Mouse (Mus musculus): ENCODE results near the gene Arhgap27. TPM values are rescaled to one million over a fixed set of nuclear protein-coding genes. Genes with fewer than 3 reads are reported as not detected.

The Arhgap27 gene
- polyA plus RNA-seq, 1 experiment: 122 TPM

- Histone ChIP-seq H3K27ac (ENCODE audit: insufficient read depth, low read depth, low read length) (0 out of 2 replicates have a peak overlapping the region, but pooled peaks have one; percentile 29), H3K27me3 (ENCODE audit: control insufficient read depth, insufficient read depth, low read length) (no peaks in the 10 kb centered on the region), H3K4me3 (ENCODE audit: low read depth, low read length) (no peak overlapping the region), H3K4me1 (ENCODE audit: control insufficient read depth, insufficient read depth, insufficient read length, low read length) (peaks cover 19% of the 10 kb centered on the region), H3K36me3 (ENCODE audit: control insufficient read depth, insufficient read depth, low read length) (peaks cover 19% of the 10 kb centered on the region)
- WGBS: 45% methylated on average over 12 of the region's 12 CpGs
- TF ChIP-seq CTCF (IDR thresholded peaks at IDR 0.05; ENCODE audit: extremely low read depth, insufficient read length, insufficient replicate concordance, low read depth, low read length) (no peak), POLR2A (IDR thresholded peaks at IDR 0.05; ENCODE audit: low read depth, low read length) (no peak)
Measured at GRCm38 (mm10) chr11:103350711-103351315, 12.7 kb downstream of the Arhgap27 start.

- no peak overlapping the region for H3K27ac ChIP-seq (ENCODE audit: insufficient read depth, low read depth, low read length)
- peaks cover 30% of the 10 kb centered on the region for H3K4me1 ChIP-seq (ENCODE audit: control insufficient read depth, insufficient read depth, insufficient read length, low read length)
- H3K27me3 ChIP-seq (ENCODE audit: control insufficient read depth, insufficient read depth, low read length): no peaks in the 10 kb centered on the region
- no peak overlapping the region for H3K4me3 ChIP-seq (ENCODE audit: low read depth, low read length)
- 81% methylated on average over 2 of the region's 2 CpGs for WGBS
- peaks cover 19% of the 10 kb centered on the region for H3K36me3 ChIP-seq (ENCODE audit: control insufficient read depth, insufficient read depth, low read length)
- TF ChIP-seq POLR2A (IDR thresholded peaks at IDR 0.05; ENCODE audit: low read depth, low read length) (no peak), CTCF (IDR thresholded peaks at IDR 0.05; ENCODE audit: extremely low read depth, insufficient read length, insufficient replicate concordance, low read depth, low read length) (peak; percentile 41; the same call in 1 of the 2 replicates)
Measured at GRCm38 (mm10) chr11:103349699-103350098, 13.8 kb downstream of the Arhgap27 start.

GRCm38 (mm10) chr11:103346657-103347056 is 16.8 kb downstream of the Arhgap27 start:
- Histone ChIP-seq H3K27ac (ENCODE audit: insufficient read depth, low read depth, low read length) (peak overlapping the region; percentile 96), H3K27me3 (ENCODE audit: control insufficient read depth, insufficient read depth, low read length) (no peaks in the 10 kb centered on the region), H3K36me3 (ENCODE audit: control insufficient read depth, insufficient read depth, low read length) (peaks cover 19% of the 10 kb centered on the region), H3K4me3 (ENCODE audit: low read depth, low read length) (peak overlapping the region; percentile 36), H3K4me1 (ENCODE audit: control insufficient read depth, insufficient read depth, insufficient read length, low read length) (peaks cover 43% of the 10 kb centered on the region)
- TF ChIP-seq CTCF (IDR thresholded peaks at IDR 0.05; ENCODE audit: extremely low read depth, insufficient read length, insufficient replicate concordance, low read depth, low read length): no peak
- peak; percentile 24; the same call in 1 of the 2 replicates for TF ChIP-seq POLR2A (IDR thresholded peaks at IDR 0.05; ENCODE audit: low read depth, low read length)
- 8% methylated on average over 5 of the region's 5 CpGs for WGBS

- peaks cover 45% of the 10 kb centered on the region for H3K4me1 ChIP-seq (ENCODE audit: control insufficient read depth, insufficient read depth, insufficient read length, low read length)
- H3K36me3 ChIP-seq (ENCODE audit: control insufficient read depth, insufficient read depth, low read length): peaks cover 19% of the 10 kb centered on the region
- H3K4me3 ChIP-seq (ENCODE audit: low read depth, low read length): peak overlapping the region; percentile 36
- H3K27ac ChIP-seq (ENCODE audit: insufficient read depth, low read depth, low read length): peak overlapping the region; percentile 96
- 21% methylated on average over 7 of the region's 7 CpGs for WGBS
- no peak for TF ChIP-seq POLR2A (IDR thresholded peaks at IDR 0.05; ENCODE audit: low read depth, low read length)
- TF ChIP-seq CTCF (IDR thresholded peaks at IDR 0.05; ENCODE audit: extremely low read depth, insufficient read length, insufficient replicate concordance, low read depth, low read length): no peak
- H3K27me3 ChIP-seq (ENCODE audit: control insufficient read depth, insufficient read depth, low read length): no peaks in the 10 kb centered on the region
Measured at GRCm38 (mm10) chr11:103346236-103346635, 17.3 kb downstream of the Arhgap27 start.

- WGBS: 28% methylated on average over 7 of the region's 7 CpGs
- Histone ChIP-seq H3K4me3 (ENCODE audit: low read depth, low read length) (peak overlapping the region; percentile 57), H3K4me1 (ENCODE audit: control insufficient read depth, insufficient read depth, insufficient read length, low read length) (peaks cover 46% of the 10 kb centered on the region), H3K27ac (ENCODE audit: insufficient read depth, low read depth, low read length) (peak overlapping the region; percentile 96), H3K36me3 (ENCODE audit: control insufficient read depth, insufficient read depth, low read length) (peaks cover 16% of the 10 kb centered on the region), H3K27me3 (ENCODE audit: control insufficient read depth, insufficient read depth, low read length) (no peaks in the 10 kb centered on the region)
- TF ChIP-seq POLR2A (IDR thresholded peaks at IDR 0.05; ENCODE audit: low read depth, low read length): peak; percentile 25; the same call in 1 of the 2 replicates
- TF ChIP-seq CTCF (IDR thresholded peaks at IDR 0.05; ENCODE audit: extremely low read depth, insufficient read length, insufficient replicate concordance, low read depth, low read length): no peak
Measured at GRCm38 (mm10) chr11:103345408-103346091, 17.9 kb downstream of the Arhgap27 start.

- H3K27me3 ChIP-seq (ENCODE audit: control insufficient read depth, insufficient read depth, low read length): no peaks in the 10 kb centered on the region
- H3K4me3 ChIP-seq (ENCODE audit: low read depth, low read length): peak overlapping the region; percentile 57
- WGBS: 65% methylated on average over 19 of the region's 19 CpGs
- peaks cover 52% of the 10 kb centered on the region for H3K4me1 ChIP-seq (ENCODE audit: control insufficient read depth, insufficient read depth, insufficient read length, low read length)
- TF ChIP-seq POLR2A (IDR thresholded peaks at IDR 0.05; ENCODE audit: low read depth, low read length) (peak; percentile 26; the same call in 1 of the 2 replicates), CTCF (IDR thresholded peaks at IDR 0.05; ENCODE audit: extremely low read depth, insufficient read length, insufficient replicate concordance, low read depth, low read length) (no peak)
- H3K36me3 ChIP-seq (ENCODE audit: control insufficient read depth, insufficient read depth, low read length): peaks cover 17% of the 10 kb centered on the region
- peak overlapping the region; percentile 96 for H3K27ac ChIP-seq (ENCODE audit: insufficient read depth, low read depth, low read length)
Measured at GRCm38 (mm10) chr11:103344494-103345332, 18.8 kb downstream of the Arhgap27 start.

Measured in small intestine, adult 2 months (tissue).